Mouse (Mus musculus) G1E (cell line): Measurements from ENCODE around the gene Vpreb1. TPM values are rescaled to one million over a fixed set of nuclear protein-coding genes. Genes with fewer than 3 reads are reported as not detected.

Source experiments
- ATAC-seq: 2 replicates; pipeline ENCODE4 v1.8.0; 2016; ENCODE audit warnings: mild to moderate bottlenecking; ENCODE audit not compliant: insufficient number of reproducible peaks, poor library complexity, low FRiP score, severe bottlenecking; ENCODE audit errors: extremely low read depth
- DNase-seq: peaks from one replicate; pipeline ENCODE4 v3.0.0; 2012; ENCODE audit warnings: low spot score
- H3K27me3 ChIP-seq: 2 replicates; pipeline ENCODE4 v1.6.1; 2012; ENCODE audit warnings: mild to moderate bottlenecking, low read length, inconsistent platforms; ENCODE audit not compliant: insufficient read depth
- H3K36me3 ChIP-seq: replicated peaks from 2 replicates; pipeline ENCODE3; 2012; ENCODE audit warnings: mild to moderate bottlenecking, inconsistent platforms
- H3K4me1 ChIP-seq: 2 replicates; pipeline ENCODE4 v1.6.1; 2012; ENCODE audit warnings: low read depth, low read length, inconsistent platforms, mixed read lengths; ENCODE audit not compliant: insufficient read depth
- H3K4me3 ChIP-seq: 2 replicates; pipeline ENCODE4 v1.5.1; 2012; ENCODE audit warnings: low read depth, mild to moderate bottlenecking, inconsistent platforms, low read length, moderate library complexity, mixed read lengths
- H3K9me3 ChIP-seq: replicated peaks from 2 replicates; pipeline ENCODE4 v1.6.1; 2012; ENCODE audit warnings: inconsistent platforms
- CTCF ChIP-seq: IDR thresholded peaks from 2 replicates; pipeline ENCODE4 v1.5.1; 2012; ENCODE audit warnings: low read depth, low read length, inconsistent platforms, mixed read lengths
- GATA1 ChIP-seq: IDR thresholded peaks from 2 replicates; pipeline ENCODE4 v1.6.1; 2012; ENCODE audit warnings: borderline replicate concordance, low read length, inconsistent platforms, mixed read lengths
- GATA2 ChIP-seq: IDR thresholded peaks from 2 replicates; pipeline ENCODE4 v1.6.1; 2012; ENCODE audit warnings: low read depth, low read length, inconsistent platforms, borderline replicate concordance
- POLR2AphosphoS5 ChIP-seq: IDR thresholded peaks from 2 replicates; pipeline ENCODE4 v1.6.1; 2012; ENCODE audit warnings: low read depth, low read length, inconsistent platforms; ENCODE audit not compliant: insufficient replicate concordance
- TAL1 ChIP-seq: conservative IDR thresholded peaks from 2 replicates; pipeline ENCODE4 v1.6.1; 2012; ENCODE audit warnings: low read depth, low read length, inconsistent platforms, mixed read lengths
- polyA plus RNA-seq: library from polyadenylated mRNA; stranded (reverse); fragments of >175 nt; gene quantifications from 2 replicates; pipeline ENCODE4 v1.2.3, GENCODE M21; 2012
- total RNA-seq, 2 experiments: library from RNA; stranded (forward) in 1 of 2; stranded (reverse) in 1 of 2; fragments of 200-1000 nt in 1 of 2; fragments of >200 nt in 1 of 2; fragmentation: Nextera tagmentation in 1 of 2; gene quantifications; 2 replicates each; pipeline ENCODE4 v1.2.3; 2014 to 2017

Gene Vpreb1
- total RNA-seq (2014; fragmentation: Nextera tagmentation) (not detected in 2 replicates), total RNA-seq (2017) (0.64 and 0.82 TPM in 2 replicates), polyA plus RNA-seq (0.15 and 0.28 TPM in 2 replicates)

DNA sequence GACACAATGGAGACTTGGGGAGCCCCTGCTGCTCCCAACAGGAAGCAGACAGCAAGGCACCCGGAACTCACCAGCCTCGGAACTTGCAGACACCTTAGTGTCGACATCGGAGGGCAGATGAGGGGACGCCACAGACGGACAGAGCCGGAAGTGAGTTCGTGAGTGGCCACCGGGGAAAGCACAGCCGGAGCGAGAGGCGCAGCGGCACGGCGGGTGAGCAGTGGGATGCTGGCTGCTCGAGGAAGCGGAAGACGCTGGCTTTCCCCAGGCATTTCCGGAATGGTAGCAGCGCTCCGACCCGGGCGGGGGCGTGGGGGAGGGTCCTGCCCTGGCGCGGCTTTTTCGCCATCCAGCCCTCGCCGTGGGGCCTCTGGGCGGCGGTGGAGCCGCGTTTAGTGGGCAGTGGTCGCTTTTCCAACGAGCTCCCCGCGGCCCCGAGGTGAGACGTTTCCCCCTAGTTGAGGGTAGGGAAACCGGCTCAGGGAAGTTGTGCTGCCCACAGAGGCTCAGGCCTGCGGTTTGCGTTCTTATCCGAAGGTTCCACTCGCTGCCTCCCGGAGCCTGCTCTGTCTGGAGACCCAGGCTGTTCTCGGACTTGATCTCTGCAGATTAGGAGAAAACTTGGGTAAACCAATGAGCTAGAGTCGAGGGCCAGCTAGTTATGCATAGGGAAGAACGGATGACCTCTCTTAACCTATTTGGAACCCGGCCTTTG is at the start of gene Vpreb1, which contains the start of gene Top3b:
Gene Vpreb1 (minus strand): TSS at position 227 of the 715 bp plus-strand sequence.
Gene Top3b (plus strand): TSS at position 120 of the 715 bp plus-strand sequence.
- peaks cover 30% of the 10 kb centered on the region for H3K4me1 ChIP-seq
- peak; percentile 88 for DNase-seq
- peak; percentile 26 for TF ChIP-seq TAL1
- TF ChIP-seq CTCF: no peak
- TF ChIP-seq GATA2: no peak
- TF ChIP-seq GATA1: no peak
- TF ChIP-seq POLR2AphosphoS5: no peak
- peak within 1 kb of the TSS; percentile 78 for H3K4me3 ChIP-seq
- H3K9me3 ChIP-seq: no peaks in the 10 kb centered on the region
- peaks cover 27% of the 10 kb centered on the region for H3K36me3 ChIP-seq
- peak; percentile 96 for ATAC-seq
- H3K27me3 ChIP-seq: no peaks in the 10 kb centered on the region

DNA sequence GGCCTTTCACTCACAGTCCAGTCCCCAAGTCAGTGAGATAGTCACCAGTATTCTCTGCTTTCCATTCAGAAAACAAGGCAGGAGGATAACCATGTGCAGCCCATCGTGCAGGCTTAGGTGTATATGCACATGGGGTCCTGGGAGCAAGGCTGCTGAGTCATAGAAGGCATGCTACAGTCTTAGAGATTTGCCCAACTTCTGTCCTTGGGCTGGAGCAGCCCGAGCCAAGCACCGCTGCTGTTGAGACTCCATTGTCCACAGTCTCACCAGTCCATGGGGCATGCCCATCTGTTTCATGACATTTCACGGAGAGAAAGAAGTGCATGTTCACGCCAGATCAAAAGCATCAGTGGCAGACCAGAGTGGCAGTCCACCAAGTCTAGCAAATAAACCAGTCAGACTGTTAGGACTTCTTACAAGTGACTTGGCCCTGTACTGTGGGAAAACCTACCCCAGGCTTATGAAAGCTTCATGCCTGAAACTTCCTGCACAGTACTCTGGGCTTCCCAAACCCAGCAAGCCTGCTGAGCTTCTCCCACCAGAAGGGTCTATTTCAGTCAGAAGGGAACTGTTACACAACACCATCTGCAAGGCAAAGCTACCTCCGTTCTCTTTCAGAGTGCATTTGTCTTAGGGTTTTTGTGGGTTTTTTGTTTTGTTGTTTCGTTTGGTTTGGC is 47.9 kb upstream of the Vpreb1 start:
- no peaks in the 10 kb centered on the region for H3K9me3 ChIP-seq
- no peak for DNase-seq
- peaks cover 7% of the 10 kb centered on the region for H3K4me1 ChIP-seq
- H3K4me3 ChIP-seq: no peak overlapping the region
- no peak for ATAC-seq
- H3K36me3 ChIP-seq: peaks cover 93% of the 10 kb centered on the region
- no peaks in the 10 kb centered on the region for H3K27me3 ChIP-seq
- TF ChIP-seq GATA1 (no peak), CTCF (no peak), TAL1 (no peak), GATA2 (no peak), POLR2AphosphoS5 (no peak)

DNA sequence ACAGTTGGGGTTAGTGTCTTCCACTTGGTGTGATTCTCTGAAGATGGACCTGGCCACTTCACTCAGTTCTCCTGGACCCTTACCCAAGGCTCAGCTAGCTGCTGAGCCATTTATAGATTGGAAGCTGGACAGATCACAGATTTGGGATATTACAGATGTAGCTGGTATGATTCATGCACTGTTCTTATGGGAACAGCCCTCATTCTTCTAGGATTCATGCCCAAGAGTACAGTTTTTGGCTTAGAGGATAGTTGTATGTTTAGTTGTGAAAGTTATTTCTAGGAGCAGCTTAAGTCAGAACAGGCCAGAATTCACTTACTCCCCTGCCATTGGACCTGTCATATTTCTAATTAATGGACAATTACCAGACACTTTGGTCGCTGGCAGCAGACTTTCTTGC is 42.8 kb upstream of the Vpreb1 start:
- peaks cover 98% of the 10 kb centered on the region for H3K36me3 ChIP-seq
- TF ChIP-seq CTCF: no peak
- no peak for TF ChIP-seq POLR2AphosphoS5
- TF ChIP-seq TAL1: no peak
- no peak for TF ChIP-seq GATA2
- TF ChIP-seq GATA1: no peak
- no peaks in the 10 kb centered on the region for H3K27me3 ChIP-seq
- H3K4me1 ChIP-seq: peaks cover 2% of the 10 kb centered on the region; the same call in 1 of the 2 replicates
- DNase-seq: no peak
- H3K9me3 ChIP-seq: no peaks in the 10 kb centered on the region
- no peak overlapping the region for H3K4me3 ChIP-seq
- no peak for ATAC-seq

DNA sequence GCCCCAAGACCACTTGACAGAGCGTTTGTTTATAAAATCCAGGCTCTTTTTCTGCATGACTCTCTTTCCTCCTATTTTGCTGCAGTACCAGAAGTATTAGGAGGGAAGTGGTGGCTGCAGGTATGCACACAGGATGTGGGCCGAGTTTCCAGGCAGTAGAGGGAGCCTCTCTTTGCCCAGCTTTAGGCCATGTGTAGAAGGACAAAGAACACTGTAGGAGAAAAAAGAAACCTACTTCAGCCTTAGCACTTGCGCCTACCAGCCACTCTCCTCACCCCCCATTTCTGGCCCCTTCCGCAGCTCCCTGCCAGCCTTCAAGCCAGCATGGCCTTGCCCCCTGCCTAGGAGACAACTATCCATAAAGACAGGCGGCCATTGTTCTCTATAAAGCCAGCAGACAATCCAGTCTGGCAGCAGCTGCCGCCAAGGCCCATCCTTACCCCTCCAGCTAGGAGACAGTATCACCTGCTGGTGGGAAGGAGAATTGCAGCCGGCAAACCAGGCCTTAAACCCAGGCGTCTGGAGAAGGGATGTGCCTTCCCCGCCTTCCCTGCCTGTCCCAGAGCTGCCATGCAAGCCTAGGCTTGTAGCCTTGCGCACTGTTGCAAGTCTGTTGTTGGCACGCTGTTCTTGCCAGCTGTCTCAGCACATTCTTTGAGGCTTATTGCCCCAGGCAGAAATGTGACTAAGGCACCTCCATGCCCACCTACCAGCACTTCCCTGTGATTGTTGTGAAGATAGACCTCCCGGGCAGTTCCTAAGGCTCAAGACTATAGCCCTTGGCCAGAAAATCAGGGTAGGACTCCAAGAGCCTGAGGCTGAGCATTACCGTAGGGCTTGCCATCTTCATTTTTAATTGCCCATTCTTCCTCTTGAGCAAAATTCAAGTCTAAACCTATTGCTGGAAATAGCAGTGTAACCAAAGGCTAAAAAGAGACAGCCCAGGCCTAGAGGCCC is 41.3 kb upstream of the Vpreb1 start:
- peak; percentile 76 for DNase-seq
- Histone ChIP-seq H3K36me3 (peaks cover 96% of the 10 kb centered on the region), H3K27me3 (no peaks in the 10 kb centered on the region), H3K4me1 (peaks cover 2% of the 10 kb centered on the region; the same call in 1 of the 2 replicates), H3K4me3 (no peak overlapping the region), H3K9me3 (no peaks in the 10 kb centered on the region)
- TF ChIP-seq POLR2AphosphoS5 (no peak), GATA2 (no peak), CTCF (peak; percentile 98)
- ATAC-seq: peak; percentile 63

DNA sequence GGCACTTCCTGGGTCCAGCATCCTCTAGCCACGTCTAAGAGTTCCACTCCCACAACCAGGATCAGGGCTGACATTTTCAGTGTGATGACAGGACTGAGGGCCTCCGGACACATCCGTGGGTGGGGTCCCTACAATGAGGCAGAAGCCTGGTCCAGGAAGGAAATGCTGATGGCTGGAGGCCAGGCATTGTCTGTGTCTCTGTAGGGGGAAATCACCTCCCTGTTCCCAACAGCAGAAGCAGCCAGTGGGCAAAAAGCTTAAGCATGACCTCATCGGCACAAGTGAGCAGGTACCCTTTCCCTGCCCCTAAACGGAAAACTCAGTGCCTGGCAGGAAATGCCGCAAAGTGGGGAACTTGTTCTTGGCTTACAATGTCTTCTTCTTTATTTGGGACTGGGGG is 37.2 kb upstream of the Vpreb1 start:
- TF ChIP-seq TAL1: no peak
- no peak for TF ChIP-seq GATA1
- no peak for TF ChIP-seq CTCF
- no peak for TF ChIP-seq POLR2AphosphoS5
- no peak for TF ChIP-seq GATA2
- no peak for DNase-seq
- Histone ChIP-seq H3K4me1 (peaks cover 5% of the 10 kb centered on the region; the same call in 1 of the 2 replicates), H3K9me3 (no peaks in the 10 kb centered on the region), H3K27me3 (no peaks in the 10 kb centered on the region), H3K4me3 (no peak overlapping the region), H3K36me3 (peaks cover 91% of the 10 kb centered on the region)
- ATAC-seq: no peak
